Mouse (Mus musculus): ENCODE measurements around the gene Gm9964. TPM values are rescaled to one million over a fixed set of nuclear protein-coding genes. Genes with fewer than 3 reads are reported as not detected.

Gm9964 gene
- polyA plus RNA-seq, 1 experiment from 2014 or later = not detected

DNA sequence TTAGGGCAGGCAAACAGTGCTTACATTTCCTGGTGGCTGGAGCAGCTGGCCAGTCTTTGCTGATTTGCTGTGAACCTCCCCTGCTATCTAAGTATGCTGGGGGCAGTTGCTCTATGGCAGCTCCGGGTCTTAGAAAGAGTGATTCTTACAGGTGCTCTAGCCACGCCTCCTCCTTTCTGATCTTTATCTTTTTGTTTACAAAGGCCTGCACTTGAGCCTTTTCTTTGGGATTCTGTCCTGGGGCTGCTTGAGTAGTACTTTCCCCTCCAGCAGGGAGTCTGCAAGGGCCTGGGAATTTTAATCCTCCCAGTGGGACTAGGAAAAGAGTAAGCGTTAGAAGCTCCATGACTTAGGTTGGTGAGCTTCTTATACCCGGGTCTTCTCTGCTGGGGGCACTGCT, 30.4 kb upstream of the Gm9964 start:
- no peak overlapping the region for H3K27ac ChIP-seq (ENCODE audit: low read length)
- no peaks in the 10 kb centered on the region for H3K36me3 ChIP-seq (ENCODE audit: control insufficient read depth, insufficient read depth)
- H3K9ac ChIP-seq (replicated peaks; ENCODE audit: low read depth, low read length) = no peak overlapping the region
- H3K27me3 ChIP-seq (replicated peaks; ENCODE audit: control insufficient read depth, insufficient read depth, low read length) = no peaks in the 10 kb centered on the region
- 14% methylated on average over 4 of the region's 4 CpGs for WGBS
- ATAC-seq = no peak
- no peaks in the 10 kb centered on the region for H3K4me1 ChIP-seq (replicated peaks; ENCODE audit: control insufficient read depth, insufficient read depth, low read length)
- H3K4me2 ChIP-seq (ENCODE audit: low read length) = no peak overlapping the region
- no peak overlapping the region for H3K4me3 ChIP-seq (replicated peaks; ENCODE audit: low read length)
- no peaks in the 10 kb centered on the region for H3K9me3 ChIP-seq (ENCODE audit: control insufficient read depth, low read length)

- Histone ChIP-seq H3K27ac (ENCODE audit: low read length) (no peak overlapping the region), H3K36me3 (ENCODE audit: control insufficient read depth, insufficient read depth) (no peaks in the 10 kb centered on the region), H3K27me3 (replicated peaks; ENCODE audit: control insufficient read depth, insufficient read depth, low read length) (no peaks in the 10 kb centered on the region), H3K9me3 (ENCODE audit: control insufficient read depth, low read length) (no peaks in the 10 kb centered on the region), H3K9ac (replicated peaks; ENCODE audit: low read depth, low read length) (no peak overlapping the region), H3K4me3 (replicated peaks; ENCODE audit: low read length) (no peak overlapping the region), H3K4me2 (ENCODE audit: low read length) (no peak overlapping the region), H3K4me1 (replicated peaks; ENCODE audit: control insufficient read depth, insufficient read depth, low read length) (no peaks in the 10 kb centered on the region)
- WGBS = 87% methylated on average over 8 of the region's 8 CpGs
- ATAC-seq = no peak
These were observed 29.0 kb upstream of the Gm9964 start for GRCm38 (mm10) chr11:79325663-79326062.

- Histone ChIP-seq H3K27ac (ENCODE audit: low read length) (no peak overlapping the region), H3K4me3 (replicated peaks; ENCODE audit: low read length) (no peak overlapping the region), H3K4me1 (replicated peaks; ENCODE audit: control insufficient read depth, insufficient read depth, low read length) (no peaks in the 10 kb centered on the region), H3K36me3 (ENCODE audit: control insufficient read depth, insufficient read depth) (no peaks in the 10 kb centered on the region), H3K9me3 (ENCODE audit: control insufficient read depth, low read length) (no peaks in the 10 kb centered on the region), H3K27me3 (replicated peaks; ENCODE audit: control insufficient read depth, insufficient read depth, low read length) (no peaks in the 10 kb centered on the region), H3K9ac (replicated peaks; ENCODE audit: low read depth, low read length) (no peak overlapping the region), H3K4me2 (ENCODE audit: low read length) (no peak overlapping the region)
- ATAC-seq = no peak
- 67% methylated on average over 12 of the region's 12 CpGs for WGBS
These were observed 27.4 kb upstream of the Gm9964 start for GRCm38 (mm10) chr11:79323985-79324685.

- H3K36me3 ChIP-seq (ENCODE audit: control insufficient read depth, insufficient read depth) = no peaks in the 10 kb centered on the region
- 87% methylated on average over 7 of the region's 7 CpGs for WGBS
- H3K4me1 ChIP-seq (replicated peaks; ENCODE audit: control insufficient read depth, insufficient read depth, low read length) = peaks cover 11% of the 10 kb centered on the region
- no peak overlapping the region for H3K9ac ChIP-seq (replicated peaks; ENCODE audit: low read depth, low read length)
- H3K27ac ChIP-seq (ENCODE audit: low read length) = no peak overlapping the region
- H3K4me2 ChIP-seq (ENCODE audit: low read length) = no peak overlapping the region
- H3K4me3 ChIP-seq (replicated peaks; ENCODE audit: low read length) = no peak overlapping the region
- no peaks in the 10 kb centered on the region for H3K9me3 ChIP-seq (ENCODE audit: control insufficient read depth, low read length)
- no peaks in the 10 kb centered on the region for H3K27me3 ChIP-seq (replicated peaks; ENCODE audit: control insufficient read depth, insufficient read depth, low read length)
- no peak for ATAC-seq
These were observed 23.1 kb upstream of the Gm9964 start for GRCm38 (mm10) chr11:79319807-79320206.

GRCm38 (mm10) chr11:79316807-79317345, 20.2 kb upstream of the Gm9964 start:
- 34% methylated on average over 8 of the region's 8 CpGs for WGBS

GRCm38 (mm10) chr11:79310467-79310866, 13.8 kb upstream of the Gm9964 start:
- Histone ChIP-seq H3K4me1 (replicated peaks; ENCODE audit: control insufficient read depth, insufficient read depth, low read length) (peaks cover 11% of the 10 kb centered on the region), H3K27me3 (replicated peaks; ENCODE audit: control insufficient read depth, insufficient read depth, low read length) (0 out of 2 replicates have a peak, but pooled peaks cover 2% of the 10 kb centered on the region), H3K4me3 (replicated peaks; ENCODE audit: low read length) (no peak overlapping the region), H3K4me2 (ENCODE audit: low read length) (no peak overlapping the region), H3K9me3 (ENCODE audit: control insufficient read depth, low read length) (no peaks in the 10 kb centered on the region), H3K9ac (replicated peaks; ENCODE audit: low read depth, low read length) (no peak overlapping the region), H3K36me3 (ENCODE audit: control insufficient read depth, insufficient read depth) (no peaks in the 10 kb centered on the region), H3K27ac (ENCODE audit: low read length) (no peak overlapping the region)
- WGBS = 92% methylated on average over 5 of the region's 5 CpGs
- no peak for ATAC-seq

More at GRCm38 (mm10) chr11:79316807-79317345, 20.2 kb upstream of the Gm9964 start:
- H3K9me3 ChIP-seq (ENCODE audit: control insufficient read depth, low read length) = no peaks in the 10 kb centered on the region
- H3K36me3 ChIP-seq (ENCODE audit: control insufficient read depth, insufficient read depth) = no peaks in the 10 kb centered on the region
- peak; percentile 49; the same call in 1 of the 2 replicates for ATAC-seq
- H3K9ac ChIP-seq (replicated peaks; ENCODE audit: low read depth, low read length) = no peak overlapping the region
- no peak overlapping the region for H3K27ac ChIP-seq (ENCODE audit: low read length)
- no peak overlapping the region for H3K4me2 ChIP-seq (ENCODE audit: low read length)
- H3K4me3 ChIP-seq (replicated peaks; ENCODE audit: low read length) = no peak overlapping the region
- peaks cover 11% of the 10 kb centered on the region for H3K4me1 ChIP-seq (replicated peaks; ENCODE audit: control insufficient read depth, insufficient read depth, low read length)
- H3K27me3 ChIP-seq (replicated peaks; ENCODE audit: control insufficient read depth, insufficient read depth, low read length) = no peaks in the 10 kb centered on the region

DNA sequence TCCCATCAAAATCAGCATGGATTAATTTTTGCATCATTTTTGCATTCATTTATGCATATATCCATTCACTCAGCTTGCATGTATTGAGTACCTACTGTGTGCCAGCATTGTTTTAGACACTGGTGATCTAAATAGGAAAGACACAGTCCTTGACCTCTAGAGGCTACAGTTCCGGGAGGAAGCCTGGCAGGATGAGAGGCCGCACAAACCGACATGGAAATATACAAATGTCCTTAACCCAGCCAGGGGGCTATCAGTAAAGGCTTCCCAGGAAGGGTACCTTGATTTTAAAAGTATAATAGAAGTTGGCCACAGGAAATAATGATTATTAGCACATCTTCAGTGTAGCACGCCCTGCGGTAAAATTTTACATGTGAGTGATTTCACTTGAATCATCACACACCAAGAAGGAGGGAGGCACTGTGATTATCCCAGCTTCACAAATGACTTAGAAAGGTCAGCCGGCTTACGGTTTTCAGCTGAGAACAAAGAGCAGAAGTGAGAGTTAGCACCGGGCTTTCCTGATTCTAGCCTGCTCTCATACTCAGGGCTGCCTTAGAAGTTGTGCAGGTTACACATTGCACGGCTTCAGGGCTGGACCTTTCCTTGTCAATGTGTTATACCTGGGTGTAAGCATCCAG, 11.0 kb upstream of the Gm9964 start:
- Histone ChIP-seq H3K27ac (ENCODE audit: low read length) (no peak overlapping the region), H3K36me3 (ENCODE audit: control insufficient read depth, insufficient read depth) (no peaks in the 10 kb centered on the region), H3K9me3 (ENCODE audit: control insufficient read depth, low read length) (no peaks in the 10 kb centered on the region), H3K4me2 (ENCODE audit: low read length) (no peak overlapping the region), H3K4me3 (replicated peaks; ENCODE audit: low read length) (no peak overlapping the region), H3K4me1 (replicated peaks; ENCODE audit: control insufficient read depth, insufficient read depth, low read length) (peaks cover 11% of the 10 kb centered on the region), H3K9ac (replicated peaks; ENCODE audit: low read depth, low read length) (0 out of 2 replicates have a peak overlapping the region, but pooled peaks have one; percentile 32), H3K27me3 (replicated peaks; ENCODE audit: control insufficient read depth, insufficient read depth, low read length) (0 out of 2 replicates have a peak, but pooled peaks cover 2% of the 10 kb centered on the region)
- no peak for ATAC-seq
- WGBS = 34% methylated on average over 9 of the region's 9 CpGs

DNA sequence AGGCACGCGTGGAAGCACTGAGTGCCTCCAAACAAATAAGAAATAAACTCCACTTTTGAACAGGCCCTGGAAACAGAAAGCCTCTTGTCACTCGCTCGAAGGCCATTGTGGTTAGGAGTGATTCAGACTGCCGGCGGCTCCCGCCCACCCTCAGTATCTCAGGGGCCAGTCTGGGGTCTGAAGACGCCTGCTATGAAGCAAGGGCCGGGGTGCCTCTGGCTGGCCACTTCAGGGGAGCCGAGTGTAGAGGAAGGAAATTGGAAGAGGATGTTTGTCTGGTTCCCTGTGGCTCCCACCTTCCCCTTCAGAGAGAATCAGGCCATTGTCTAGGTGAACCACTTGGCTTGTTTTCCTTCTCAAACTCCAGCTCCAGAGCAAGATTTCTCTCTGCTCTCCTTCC, 10.3 kb upstream of the Gm9964 start:
- Histone ChIP-seq H3K4me1 (replicated peaks; ENCODE audit: control insufficient read depth, insufficient read depth, low read length) (peaks cover 11% of the 10 kb centered on the region), H3K4me3 (replicated peaks; ENCODE audit: low read length) (no peak overlapping the region), H3K9me3 (ENCODE audit: control insufficient read depth, low read length) (no peaks in the 10 kb centered on the region), H3K27ac (ENCODE audit: low read length) (peak overlapping the region; percentile 31), H3K9ac (replicated peaks; ENCODE audit: low read depth, low read length) (peak overlapping the region; percentile 32; the same call in 1 of the 2 replicates), H3K27me3 (replicated peaks; ENCODE audit: control insufficient read depth, insufficient read depth, low read length) (0 out of 2 replicates have a peak, but pooled peaks cover 2% of the 10 kb centered on the region), H3K36me3 (ENCODE audit: control insufficient read depth, insufficient read depth) (no peaks in the 10 kb centered on the region), H3K4me2 (ENCODE audit: low read length) (no peak overlapping the region)
- ATAC-seq = no peak
- WGBS = 4% methylated on average over 10 of the region's 10 CpGs

- 0 out of 2 replicates have a peak, but pooled peaks have one; percentile 18 for ATAC-seq
- WGBS = 13% methylated on average over 7 of the region's 7 CpGs
These were observed 9.8 kb upstream of the Gm9964 start for GRCm38 (mm10) chr11:79306510-79306909.

More at GRCm38 (mm10) chr11:79306510-79306909, 9.8 kb upstream of the Gm9964 start:
- no peaks in the 10 kb centered on the region for H3K36me3 ChIP-seq (ENCODE audit: control insufficient read depth, insufficient read depth)
- no peak overlapping the region for H3K9ac ChIP-seq (replicated peaks; ENCODE audit: low read depth, low read length)
- H3K27ac ChIP-seq (ENCODE audit: low read length) = peak overlapping the region; percentile 31; the same call in 1 of the 2 replicates
- no peak overlapping the region for H3K4me2 ChIP-seq (ENCODE audit: low read length)
- H3K27me3 ChIP-seq (replicated peaks; ENCODE audit: control insufficient read depth, insufficient read depth, low read length) = 0 out of 2 replicates have a peak, but pooled peaks cover 2% of the 10 kb centered on the region
- H3K4me1 ChIP-seq (replicated peaks; ENCODE audit: control insufficient read depth, insufficient read depth, low read length) = peaks cover 11% of the 10 kb centered on the region
- no peaks in the 10 kb centered on the region for H3K9me3 ChIP-seq (ENCODE audit: control insufficient read depth, low read length)
- H3K4me3 ChIP-seq (replicated peaks; ENCODE audit: low read length) = no peak overlapping the region
